Mouse (Mus musculus): ENCODE measurements around the gene 1110051M20Rik. TPM values are rescaled to one million over a fixed set of nuclear protein-coding genes. Genes with fewer than 3 reads are reported as not detected.
"Not testable (repeated sequence)": the region's sequence is repeated elsewhere in the genome, so short reads cannot be mapped to it uniquely, and the experiment has no call there.

Gene 1110051M20Rik
- polyA plus RNA-seq, 1 experiment from 2014 or later, result 75.3 TPM

- Histone ChIP-seq H3K27ac (replicated peaks) (no peak overlapping the region), H3K9me3 (no peaks in the 10 kb centered on the region)
- 72% methylated on average over 5 of the region's 5 CpGs for WGBS
Measured at GRCm38 (mm10) chr2:91242547-91242946, 202.0 kb downstream of the 1110051M20Rik start.

GRCm38 (mm10) chr2:91237511-91238080 lies 206.9 kb downstream of the 1110051M20Rik start:
- H3K9me3 ChIP-seq; H3K27me3 ChIP-seq (replicated peaks; ENCODE audit: low read depth, poor library complexity, severe bottlenecking); H3K36me3 ChIP-seq (replicated peaks); DNase-seq (ENCODE audit: low spot score): not testable (repeated sequence)
- Histone ChIP-seq H3K4me3 (peak overlapping the region; percentile 67), H3K4me1 (peaks cover 10% of the 10 kb centered on the region), H3K27ac (replicated peaks) (peak overlapping the region; percentile 89)
- 25% methylated on average over 4 of the region's 4 CpGs for WGBS

More at GRCm38 (mm10) chr2:91242547-91242946, 202.0 kb downstream of the 1110051M20Rik start:
- H3K36me3 ChIP-seq (replicated peaks), result no peaks in the 10 kb centered on the region
- peaks cover 9% of the 10 kb centered on the region for H3K4me1 ChIP-seq
- no peaks in the 10 kb centered on the region for H3K27me3 ChIP-seq (replicated peaks; ENCODE audit: low read depth, poor library complexity, severe bottlenecking)
- no peak for DNase-seq (ENCODE audit: low spot score)
- H3K4me3 ChIP-seq, result no peak overlapping the region

- H3K27me3 ChIP-seq (replicated peaks; ENCODE audit: low read depth, poor library complexity, severe bottlenecking), result no peaks in the 10 kb centered on the region
- peak within 1 kb of the TSS; percentile 67 for H3K4me3 ChIP-seq
- DNase-seq (ENCODE audit: low spot score), result peak; percentile 99
- H3K36me3 ChIP-seq (replicated peaks), result 0 out of 2 replicates have a peak, but pooled peaks cover 7% of the 10 kb centered on the region
- H3K9me3 ChIP-seq, result no peaks in the 10 kb centered on the region
- WGBS, result under 1% methylated on average over 48 of the region's 48 CpGs
- H3K27ac ChIP-seq (replicated peaks), result peak within 1 kb of the TSS; percentile 89
- peaks cover 10% of the 10 kb centered on the region for H3K4me1 ChIP-seq
Measured at GRCm38 (mm10) chr2:91236601-91237510, 207.6 kb downstream of the 1110051M20Rik start, which contains the start of gene Ddb2. Gene Ddb2, minus strand, starts transcription at chr2:91236982.

GRCm38 (mm10) chr2:91229735-91230134 lies 214.8 kb downstream of the 1110051M20Rik start:
- Histone ChIP-seq H3K36me3 (replicated peaks) (0 out of 2 replicates have a peak, but pooled peaks cover 7% of the 10 kb centered on the region), H3K27ac (replicated peaks) (no peak overlapping the region), H3K4me3 (no peak overlapping the region), H3K27me3 (replicated peaks; ENCODE audit: low read depth, poor library complexity, severe bottlenecking) (no peaks in the 10 kb centered on the region), H3K9me3 (no peaks in the 10 kb centered on the region), H3K4me1 (no peaks in the 10 kb centered on the region)
- WGBS, result 76% methylated on average over 2 of the region's 2 CpGs
- DNase-seq (ENCODE audit: low spot score), result no peak

Small RNA genes lying within 50 kb of the gene (microRNA-seq; reads per million reads assigned to microRNA genes)
- gene Gm22071, result not detected

Other genes with a start within 250 kb of the 1110051M20Rik start
- gene Nr1h3, start 241.9 kb downstream of the 1110051M20Rik start, polyA plus RNA-seq (2016; fragmentation: Nextera tagmentation; extraction: Ambion mirVana), result 1.1 and 1.4 TPM in 2 replicates
- 26.0 and 29.0 TPM in 2 replicates for gene Acp2, start 241.8 kb downstream of the 1110051M20Rik start, polyA plus RNA-seq (2016; fragmentation: Nextera tagmentation; extraction: Ambion mirVana)
- gene Ddb2, start 207.7 kb downstream of the 1110051M20Rik start, polyA plus RNA-seq (2016; fragmentation: Nextera tagmentation; extraction: Ambion mirVana), result 9.3 and 9.9 TPM in 2 replicates
- gene Pacsin3, start 188.8 kb downstream of the 1110051M20Rik start, polyA plus RNA-seq (2016; fragmentation: Nextera tagmentation; extraction: Ambion mirVana), result 33.4 and 33.6 TPM in 2 replicates
- gene Arfgap2, start 179.7 kb downstream of the 1110051M20Rik start, polyA plus RNA-seq (2016; fragmentation: Nextera tagmentation; extraction: Ambion mirVana), result 101 and 102 TPM in 2 replicates
- 8.3 and 8.4 TPM in 2 replicates for gene Lrp4, start 12.8 kb upstream of the 1110051M20Rik start, polyA plus RNA-seq (2016; fragmentation: Nextera tagmentation; extraction: Ambion mirVana)
- 137 and 141 TPM in 2 replicates for gene Ckap5, start 82.1 kb upstream of the 1110051M20Rik start, polyA plus RNA-seq (2016; fragmentation: Nextera tagmentation; extraction: Ambion mirVana)
- 0.09 and 0.15 TPM in 2 replicates for gene F2, start 191.7 kb upstream of the 1110051M20Rik start, polyA plus RNA-seq (2016; fragmentation: Nextera tagmentation; extraction: Ambion mirVana)
- gene Zfp408, start 205.1 kb upstream of the 1110051M20Rik start, polyA plus RNA-seq (2016; fragmentation: Nextera tagmentation; extraction: Ambion mirVana), result 11.0 and 11.5 TPM in 2 replicates
- 76.0 and 80.5 TPM in 2 replicates for gene Arhgap1, start 205.2 kb upstream of the 1110051M20Rik start, polyA plus RNA-seq (2016; fragmentation: Nextera tagmentation; extraction: Ambion mirVana)